Mouse (Mus musculus) central nervous system, embryonic 11.5 days (tissue): Measurements from ENCODE around the gene Pde4d. TPM values are rescaled to one million over a fixed set of nuclear protein-coding genes. Genes with fewer than 3 reads are reported as not detected.

Experiments used
- polyA plus RNA-seq: library from polyadenylated mRNA; depleted of rRNA; stranded (reverse); fragments of >200 nt; gene quantifications from 2 replicates; pipeline ENCODE4 v1.2.3, GENCODE M21; 2012; rRNA removed

Pde4d gene
- 11.0 and 12.4 TPM in 2 replicates for polyA plus RNA-seq

DNA sequence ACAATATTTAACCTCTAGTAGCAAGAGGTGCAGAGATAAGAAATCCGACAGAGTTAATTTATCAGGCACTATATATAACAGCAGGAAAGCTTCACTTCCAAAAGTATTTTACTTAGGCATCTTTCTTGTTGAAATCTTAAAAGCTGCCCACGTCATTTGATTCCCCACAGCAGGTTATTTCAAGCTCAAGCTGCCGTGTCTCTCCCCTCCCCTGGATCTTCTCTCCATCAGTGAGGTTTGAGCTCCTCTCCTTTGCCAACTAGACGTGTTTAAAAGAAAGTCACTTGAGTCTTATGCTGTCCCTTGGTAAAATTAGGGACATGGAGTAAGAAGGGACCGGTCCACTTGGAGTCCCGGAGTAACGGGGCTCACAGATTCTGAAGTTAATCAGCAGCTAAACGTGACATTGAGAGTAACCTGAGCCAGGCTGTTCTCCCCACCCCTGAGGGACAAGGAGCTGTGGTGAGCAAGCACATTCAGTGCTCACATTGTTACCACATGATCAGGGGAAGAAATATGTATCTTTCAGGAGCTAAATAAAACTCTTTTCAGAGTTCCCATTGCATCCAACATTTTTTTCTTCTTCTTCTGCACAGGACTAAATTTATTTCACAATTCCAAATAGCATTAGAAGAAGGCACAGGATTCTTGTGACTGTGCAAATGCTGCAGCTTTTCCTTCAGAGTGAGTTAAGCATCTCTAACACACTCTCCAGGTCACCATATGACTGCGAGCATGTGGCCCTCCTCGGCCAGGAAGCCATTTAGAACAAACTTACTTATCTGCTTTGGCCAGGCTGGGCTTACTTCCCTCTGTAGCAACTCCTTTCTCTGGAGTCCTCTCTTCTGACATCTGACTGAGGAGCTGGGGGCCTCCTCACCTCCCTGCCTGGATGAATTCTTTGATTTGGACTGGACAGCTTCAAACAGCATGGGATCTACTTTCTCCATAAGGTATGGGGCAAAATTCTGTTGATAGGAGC lies at the start of gene Pde4d:
Pde4d (plus strand) TSS at position 833 of the 982 bp plus-strand sequence.

Other genes with a start within 250 kb of the Pde4d start
- 0.20 and 0.65 TPM in 2 replicates for gene Elovl7, start 235.5 kb upstream of the Pde4d start, polyA plus RNA-seq
- 14.5 and 16.4 TPM in 2 replicates for gene Depdc1b, start 133.6 kb upstream of the Pde4d start, polyA plus RNA-seq